Mouse (Mus musculus) G1E-ER4 (cell line): ENCODE data around the gene Zfp444. TPM values are rescaled to one million over a fixed set of nuclear protein-coding genes. Genes with fewer than 3 reads are reported as not detected.

Source experiments
- GATA1 ChIP-seq: IDR thresholded peaks from one replicate; pipeline ENCODE4 v1.8.0; 2012; ENCODE audit warnings: low read length, inconsistent platforms
- polyA plus RNA-seq: library from polyadenylated mRNA; stranded (reverse); fragments of >175 nt; gene quantifications from 2 replicates; pipeline ENCODE4 v1.2.3, GENCODE M21; 2012

Gene Zfp444
- 68.9 and 81.1 TPM in 2 replicates for polyA plus RNA-seq

DNA sequence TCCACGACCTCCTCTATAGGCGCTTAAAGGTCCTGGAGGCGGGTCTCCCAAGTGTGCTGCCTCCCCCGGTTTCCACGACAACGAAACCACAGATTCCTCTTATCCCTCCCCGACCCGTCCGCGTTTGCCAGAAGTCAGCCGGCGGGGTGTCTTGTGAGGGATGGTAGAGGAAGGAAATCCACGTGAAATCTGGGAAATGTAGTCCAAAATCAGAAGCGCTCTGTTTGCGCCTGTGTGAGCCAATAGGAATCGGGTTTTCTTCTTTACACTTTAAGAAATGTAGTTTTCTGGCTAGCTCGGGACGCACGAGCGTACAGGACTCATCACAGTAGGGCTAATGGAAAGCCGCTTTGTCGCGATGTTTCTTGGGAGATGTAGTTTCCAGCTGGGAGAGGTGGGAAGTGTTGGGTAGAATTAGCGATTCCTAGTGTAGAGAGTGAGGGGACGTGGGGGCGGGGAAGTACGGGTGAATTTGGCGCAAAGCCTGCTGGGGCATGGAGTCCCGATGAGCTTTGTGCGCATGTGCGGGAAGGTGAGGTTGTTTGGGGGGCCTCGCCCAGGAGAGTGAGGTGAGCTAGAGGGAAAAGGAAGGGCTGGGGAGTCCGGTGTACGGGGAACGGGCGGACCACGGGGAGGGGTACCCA is at the start of gene Zfp444:
Zfp444 (plus strand) TSS at position 221 of the 644 bp plus-strand sequence.
- TF ChIP-seq GATA1: no peak

DNA sequence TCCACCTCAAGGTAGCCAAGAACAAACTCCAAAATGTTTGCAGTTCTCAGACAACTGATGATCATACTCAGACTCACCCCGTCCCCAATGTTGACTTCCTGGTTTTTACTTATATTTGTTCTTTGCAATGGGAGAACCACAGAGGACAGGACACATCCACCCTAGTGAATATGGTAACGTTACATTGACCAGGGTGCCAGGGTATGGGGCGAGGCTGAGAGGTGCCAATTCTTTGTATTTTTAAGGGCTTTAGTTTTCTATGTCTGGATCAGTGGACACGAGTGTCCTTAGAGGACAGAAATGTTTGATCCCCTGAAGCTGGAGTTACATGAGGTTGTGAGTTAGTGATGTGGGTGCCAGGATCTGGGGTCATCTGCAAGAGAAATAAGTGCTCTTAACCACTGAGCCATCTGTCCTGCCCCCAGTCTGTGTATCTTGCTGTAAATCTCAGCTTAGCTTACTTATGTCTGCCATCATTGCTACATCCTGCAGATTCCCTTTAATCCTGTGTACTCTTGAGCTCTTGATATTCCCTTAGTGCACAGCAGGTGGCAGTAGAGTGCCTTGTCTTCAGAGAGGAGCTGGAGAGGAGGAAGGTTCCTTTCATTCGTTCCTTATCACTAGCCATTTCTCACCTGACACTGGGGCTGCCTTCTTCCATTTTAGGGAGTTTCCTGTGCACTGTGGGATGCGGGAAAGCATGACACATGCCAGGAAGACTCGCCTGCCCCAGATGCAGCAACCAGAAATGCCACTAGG is 45.2 kb upstream of the Zfp444 start:
- no peak for TF ChIP-seq GATA1

DNA sequence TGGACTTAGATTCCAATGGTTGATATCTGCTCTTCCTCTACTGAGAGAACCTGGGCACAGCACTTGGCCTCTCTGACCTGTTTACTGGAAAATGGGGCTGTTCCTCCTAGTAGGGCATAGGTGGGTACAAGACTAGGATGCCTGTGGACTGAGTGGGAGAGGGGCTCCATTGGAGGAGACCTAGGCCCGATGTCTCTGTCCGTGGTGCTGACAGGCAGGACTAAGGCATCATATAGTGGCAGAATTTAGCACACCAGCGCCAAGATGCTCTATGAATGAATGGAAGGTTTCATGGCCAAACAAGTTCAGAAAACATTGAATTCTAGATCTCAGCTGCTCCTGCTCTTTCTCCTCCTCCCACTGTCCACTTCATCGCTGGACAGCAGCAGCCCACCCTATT is 41.7 kb upstream of the Zfp444 start:
- no peak for TF ChIP-seq GATA1

DNA sequence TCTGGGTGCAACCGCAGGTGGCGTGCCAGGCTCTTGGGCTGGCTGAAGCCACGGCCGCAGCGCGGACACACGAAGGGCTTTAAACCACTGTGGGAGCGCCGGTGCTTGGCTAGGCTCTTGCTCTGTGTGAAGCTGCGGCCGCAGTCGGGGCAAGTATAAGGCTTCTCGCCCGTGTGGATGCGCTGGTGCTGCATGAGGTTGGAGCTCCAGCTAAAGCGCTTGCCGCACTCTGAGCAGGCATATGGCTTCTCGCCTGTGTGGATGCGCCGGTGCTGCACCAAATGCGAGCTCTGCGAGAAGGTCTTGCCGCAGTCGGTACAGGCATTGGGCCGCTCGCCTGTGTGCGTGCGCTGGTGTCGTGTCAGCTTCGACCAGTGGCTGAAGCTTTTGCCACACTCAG is 39.4 kb upstream of the Zfp444 start:
- TF ChIP-seq GATA1: no peak

DNA sequence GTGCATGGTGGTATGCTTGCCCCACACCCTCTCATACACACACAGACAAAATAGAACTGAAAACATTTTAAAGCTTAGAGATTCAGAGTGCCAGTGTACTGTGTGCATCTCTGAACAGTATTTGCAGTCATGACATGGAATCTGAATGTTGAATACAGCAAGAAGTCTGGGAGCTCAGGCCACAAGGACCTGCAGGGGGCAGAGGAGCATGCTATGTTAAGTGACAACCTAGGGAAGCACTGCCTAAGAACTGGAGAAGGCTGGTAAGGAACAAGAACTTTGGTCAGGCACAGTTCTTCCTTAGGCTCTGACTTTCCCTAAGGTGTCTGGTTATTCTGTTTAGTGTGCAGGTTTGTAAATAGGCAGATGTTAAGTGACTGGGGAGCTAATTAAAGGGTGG is 35.5 kb upstream of the Zfp444 start:
- TF ChIP-seq GATA1: no peak

DNA sequence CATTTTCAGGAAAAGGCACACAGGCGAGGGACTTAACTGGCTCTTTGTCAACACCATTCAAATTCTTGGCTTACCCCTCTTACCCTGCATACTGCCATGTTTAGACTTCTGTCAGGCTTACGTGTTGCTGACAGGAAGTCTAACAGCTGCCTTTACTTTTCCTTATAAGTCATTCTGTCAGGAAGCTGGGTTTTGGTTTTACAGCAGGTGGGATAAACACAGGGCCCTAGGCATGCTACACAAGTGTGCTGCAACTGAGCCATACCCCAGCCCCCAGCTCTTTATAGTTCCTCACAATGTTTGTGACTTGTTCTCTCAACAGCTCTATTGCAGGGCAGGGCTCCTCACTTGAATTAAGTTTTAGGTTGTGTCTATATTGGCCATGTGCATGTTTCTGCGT is 32.7 kb upstream of the Zfp444 start:
- TF ChIP-seq GATA1: no peak

DNA sequence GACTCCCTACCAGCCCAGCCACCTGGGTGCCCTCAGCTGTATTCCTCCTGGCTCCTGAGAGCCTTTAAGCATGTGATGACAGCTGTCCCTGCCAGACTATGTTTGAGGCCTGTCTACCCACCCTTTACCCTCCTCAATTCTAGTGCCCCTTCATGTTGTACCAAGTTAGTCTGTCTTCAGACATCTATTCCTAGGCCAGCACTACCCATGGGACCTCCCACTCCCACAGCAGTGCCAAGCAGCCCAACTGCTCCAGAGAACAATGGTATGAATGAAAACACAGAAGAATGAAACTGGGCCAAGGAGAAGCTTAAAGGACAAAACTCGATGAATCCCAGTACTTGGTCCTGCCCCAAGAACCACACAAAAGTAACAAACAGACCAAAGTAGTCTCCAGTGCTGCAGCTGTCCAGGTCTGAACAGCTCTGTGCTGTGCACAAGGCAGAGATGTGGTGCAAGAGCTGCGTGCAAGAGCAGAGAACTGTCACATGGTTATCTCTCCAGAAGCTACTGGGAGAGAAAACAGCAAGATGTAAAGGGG is 28.0 kb upstream of the Zfp444 start:
- TF ChIP-seq GATA1: no peak

DNA sequence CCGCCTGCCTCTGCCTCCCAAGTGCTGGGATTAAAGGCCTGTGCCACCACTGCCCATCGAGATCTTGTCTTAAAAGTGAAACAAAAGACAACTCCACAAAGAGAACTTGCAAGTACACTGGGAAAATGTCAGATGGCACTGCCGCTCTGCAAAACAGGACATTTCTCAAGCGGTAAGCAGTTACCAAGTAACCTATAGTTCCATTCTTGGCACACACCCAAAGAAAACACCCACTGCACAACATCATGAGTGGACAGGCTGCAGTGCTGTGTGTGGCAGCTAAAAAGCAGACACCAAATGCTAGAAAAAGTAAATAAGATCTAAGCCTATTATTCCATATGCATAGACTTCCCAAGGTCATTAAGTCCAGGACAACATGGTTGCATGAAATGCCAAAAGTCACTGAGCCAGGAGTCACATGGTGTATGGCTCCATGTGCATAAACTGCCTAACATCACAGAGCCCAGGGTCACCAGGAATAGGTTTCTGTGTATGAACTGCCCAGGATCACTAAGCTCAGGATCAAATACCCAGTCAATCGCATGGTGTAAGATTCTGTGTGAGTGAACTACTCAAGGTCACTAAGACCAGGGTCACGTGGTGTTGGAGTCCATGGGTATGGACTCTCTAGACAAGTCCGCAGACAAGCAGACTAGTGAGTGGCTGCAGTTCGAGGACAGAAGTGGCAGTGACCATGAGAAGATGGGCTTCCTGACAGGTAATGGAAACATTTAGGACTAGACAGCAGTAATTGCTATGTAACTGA is 26.4 kb upstream of the Zfp444 start:
- TF ChIP-seq GATA1: no peak

DNA sequence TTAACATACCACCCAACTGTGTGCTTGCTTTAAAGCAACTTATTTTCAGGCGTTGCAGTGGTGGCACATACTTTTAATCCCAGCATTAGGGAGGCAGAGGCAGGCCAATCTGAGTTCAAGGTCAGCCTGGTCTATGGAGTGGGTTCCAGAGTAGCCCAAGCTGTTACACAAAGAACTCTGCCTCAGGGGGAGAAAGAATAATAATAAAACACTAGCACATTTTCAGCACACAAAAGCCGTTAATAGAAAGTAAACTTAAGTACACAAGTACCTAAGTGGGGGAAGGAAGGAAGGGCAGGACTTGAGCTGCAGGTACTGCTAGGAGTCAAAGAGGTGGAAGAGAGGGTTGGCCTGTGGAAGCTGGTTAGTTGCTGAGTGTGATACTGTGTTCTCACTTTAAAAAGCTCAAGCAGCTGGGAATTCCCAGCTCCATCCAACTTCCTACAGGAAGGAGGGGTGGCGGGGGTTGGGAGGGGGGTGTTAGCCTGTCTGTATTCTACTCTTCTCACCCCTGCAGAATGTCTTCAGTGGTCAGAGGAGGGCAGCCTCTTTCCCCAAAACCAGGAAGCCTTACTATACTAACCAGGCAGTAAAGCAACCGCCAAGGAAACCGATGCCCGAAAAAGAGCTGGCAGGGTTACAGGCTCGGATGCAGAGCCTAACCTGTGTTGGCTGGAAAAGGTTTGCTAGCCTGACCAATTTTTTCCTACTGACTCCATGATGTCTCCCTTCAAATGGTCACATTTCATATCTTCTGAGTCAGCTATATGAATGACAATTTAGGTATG is 25.6 kb upstream of the Zfp444 start:
- TF ChIP-seq GATA1: no peak

DNA sequence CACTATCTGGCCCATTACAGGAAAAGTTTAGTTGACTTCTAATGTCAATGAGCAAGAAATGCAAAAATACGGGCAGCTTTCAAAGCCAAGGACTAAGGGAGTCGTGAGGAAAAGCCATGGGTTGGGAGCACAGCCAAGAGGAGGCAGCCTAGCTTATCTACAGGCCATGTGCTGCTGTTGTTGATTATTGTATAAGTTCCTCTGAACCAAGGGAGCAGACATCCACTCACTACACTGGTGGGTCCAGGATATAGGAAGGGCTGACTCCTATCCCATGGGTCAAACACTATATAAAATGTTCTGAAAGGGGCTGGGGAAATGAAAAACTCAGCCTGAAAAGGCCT is 25.1 kb upstream of the Zfp444 start:
- no peak for TF ChIP-seq GATA1

DNA sequence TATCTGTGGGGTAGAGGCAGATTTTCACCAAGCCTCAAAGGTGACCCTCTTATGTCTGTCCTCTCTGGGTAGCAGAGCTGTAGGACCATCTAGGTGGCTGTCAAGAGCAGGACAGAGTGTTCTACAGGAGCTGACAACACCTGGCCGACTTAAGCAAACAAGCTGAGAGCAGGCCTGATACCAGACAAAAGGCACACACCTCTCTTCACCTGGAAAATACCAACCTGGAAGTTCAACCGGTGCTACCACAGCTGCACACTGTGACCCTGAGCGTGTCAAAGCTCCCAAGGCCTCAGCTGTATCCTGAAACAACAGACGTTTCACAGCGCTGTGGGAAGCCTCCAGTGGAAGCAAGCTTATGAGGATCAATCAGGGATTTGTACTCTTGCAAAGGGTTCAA is 24.3 kb upstream of the Zfp444 start:
- no peak for TF ChIP-seq GATA1

DNA sequence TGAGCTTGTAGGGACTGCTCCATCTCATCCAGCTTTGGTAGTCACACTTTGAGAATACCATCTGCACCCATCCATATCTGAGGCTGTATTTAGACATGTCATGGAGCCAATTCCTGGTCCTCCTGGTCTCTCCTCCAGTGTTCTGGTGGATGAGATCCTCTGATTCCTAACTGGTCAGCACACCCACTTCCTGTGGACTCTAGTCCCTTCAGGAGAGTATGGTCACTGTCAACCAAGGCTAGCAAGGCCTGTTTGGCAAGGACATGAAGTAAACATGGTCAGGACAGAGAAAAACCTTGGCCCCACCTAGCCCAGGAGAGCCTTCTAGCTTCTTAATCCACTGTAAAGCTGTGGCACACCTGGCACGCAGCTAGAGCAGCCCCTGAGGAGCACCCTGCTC is 20.8 kb upstream of the Zfp444 start:
- TF ChIP-seq GATA1: no peak

DNA sequence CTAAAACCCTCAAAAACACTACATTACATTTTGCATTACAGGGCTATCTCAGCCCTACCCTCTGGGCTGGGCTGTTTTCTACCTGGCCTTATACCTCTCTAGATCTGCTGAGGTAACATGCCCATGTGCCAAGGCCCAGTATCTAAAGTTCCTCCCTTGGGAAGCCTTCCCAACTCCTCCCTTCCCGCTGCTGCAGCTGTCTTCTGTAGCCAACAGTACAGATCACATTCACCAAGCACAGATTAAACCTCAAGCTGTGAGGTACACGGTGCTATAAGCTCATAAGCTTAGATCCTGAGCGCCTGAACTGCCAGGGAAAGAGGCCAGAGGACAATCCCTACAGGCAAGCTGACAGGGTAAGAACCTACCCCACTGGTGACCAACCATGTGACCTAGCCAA is 20.0 kb upstream of the Zfp444 start:
- no peak for TF ChIP-seq GATA1

DNA sequence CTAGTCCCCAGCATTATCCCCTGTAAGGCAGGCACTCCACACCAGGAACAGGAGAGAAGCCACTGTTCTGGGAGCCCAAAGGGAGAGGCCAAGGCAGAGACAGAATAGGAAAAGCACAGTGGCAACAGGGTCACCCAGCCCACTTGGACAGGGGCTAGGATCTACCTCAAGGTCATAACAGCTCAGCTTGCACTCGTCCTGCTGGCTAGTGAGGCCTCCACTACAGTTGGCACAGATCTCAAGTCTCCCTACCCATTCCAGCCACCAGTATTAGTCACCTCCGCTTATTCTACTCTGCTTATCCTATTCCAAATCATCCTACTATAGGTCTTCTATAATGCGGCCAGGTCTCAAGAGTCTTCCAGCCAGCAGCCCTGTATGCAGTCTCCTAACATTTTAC is 18.9 kb upstream of the Zfp444 start:
- TF ChIP-seq GATA1: no peak

DNA sequence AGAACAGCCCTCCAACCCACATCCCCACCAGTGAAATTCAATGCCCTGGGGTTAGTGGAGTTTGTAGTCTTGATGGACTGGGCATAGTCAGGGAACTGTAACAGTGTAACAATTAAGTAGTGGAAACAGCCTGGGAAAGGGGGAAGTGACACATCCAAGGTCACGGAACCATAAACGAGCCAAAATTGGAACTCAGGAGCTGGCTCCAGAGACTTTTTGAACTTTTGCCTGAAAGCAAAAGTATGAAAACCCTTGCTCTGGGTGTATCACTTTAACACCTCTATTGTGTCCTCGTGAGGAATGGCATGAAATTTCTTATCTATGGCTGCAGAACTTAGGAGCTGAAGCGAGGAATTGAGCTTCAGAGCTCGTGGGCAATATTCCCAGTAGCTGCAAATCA is 17.9 kb upstream of the Zfp444 start:
- TF ChIP-seq GATA1: no peak
